Mouse (Mus musculus) spleen, postnatal 10 days (tissue): Measurements from ENCODE around the gene Dscam.

Experiments
- DNase-seq, 2 experiments: peaks; one replicate each; pipeline ENCODE4 v3.0.0; 2021 to 2022; ENCODE audit warnings: low spot score in 2 of 2

The Dscam gene

DNA sequence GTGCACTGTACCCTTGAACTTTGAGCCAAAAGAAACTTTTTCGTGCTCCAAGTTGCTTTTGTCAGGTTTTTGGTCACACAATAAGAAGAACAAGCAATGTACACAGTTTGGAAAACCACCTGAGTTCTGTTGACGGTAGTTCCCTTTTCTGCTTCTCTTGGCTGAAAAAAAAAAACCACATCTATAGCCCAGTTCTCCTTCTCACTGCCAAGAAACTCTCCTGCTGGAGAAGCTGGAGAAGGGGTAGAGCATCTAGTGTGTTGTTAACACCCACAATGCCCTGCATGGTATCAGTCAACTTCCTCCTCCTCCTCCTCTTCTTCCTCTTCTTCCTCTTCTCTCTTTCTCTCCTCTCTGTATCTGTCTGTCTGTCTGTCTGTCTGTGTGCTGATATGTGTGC, 65.3 kb downstream of the Dscam start:
- no peak for DNase-seq

GRCm38 (mm10) chr16:97103046-97103445, 67.5 kb downstream of the Dscam start:
- no peak for DNase-seq

- no peak for DNase-seq
Observed at GRCm38 (mm10) chr16:97100091-97100490, 70.5 kb downstream of the Dscam start.

GRCm38 (mm10) chr16:97098508-97098907, 72.0 kb downstream of the Dscam start:
- DNase-seq, result no peak

DNA sequence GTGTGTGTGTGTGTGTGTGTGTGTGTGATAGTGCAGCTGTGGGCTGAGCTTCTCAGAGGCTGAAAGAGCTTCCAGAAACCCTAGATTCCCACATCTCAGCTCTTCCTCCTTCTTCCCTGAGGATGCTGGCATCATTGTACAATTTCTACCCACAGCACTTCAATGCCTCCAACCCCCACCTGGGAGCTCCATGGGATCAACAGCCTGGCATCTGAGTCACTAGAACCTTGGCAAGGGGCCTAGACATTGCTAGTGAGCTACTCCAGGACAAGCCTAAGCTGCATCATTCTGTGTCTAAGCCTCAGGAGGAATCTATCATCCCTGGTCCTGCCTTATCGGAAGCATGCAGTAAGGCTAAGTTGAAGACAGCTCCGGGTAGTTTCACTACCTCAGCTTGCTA, 73.8 kb downstream of the Dscam start:
- DNase-seq, result no peak

DNA sequence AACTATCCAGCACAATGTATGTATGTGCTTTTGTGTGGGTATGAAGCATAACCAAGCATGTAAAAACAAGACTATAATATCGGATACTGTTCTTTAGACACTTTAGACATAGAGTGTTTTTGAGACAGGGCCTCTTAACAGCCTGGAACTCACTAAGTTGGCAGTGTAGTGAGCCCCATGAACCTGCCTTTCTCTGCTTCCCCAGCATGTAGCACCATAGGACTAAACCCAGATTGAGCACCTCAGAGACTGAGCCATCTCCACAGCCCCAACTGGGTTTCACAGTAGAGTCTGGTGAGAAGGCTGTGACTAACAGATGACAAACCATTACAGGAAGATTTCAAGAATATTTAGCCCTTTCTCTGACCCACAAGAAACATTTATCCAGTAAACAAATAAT, 75.1 kb downstream of the Dscam start:
- no peak for DNase-seq

DNA sequence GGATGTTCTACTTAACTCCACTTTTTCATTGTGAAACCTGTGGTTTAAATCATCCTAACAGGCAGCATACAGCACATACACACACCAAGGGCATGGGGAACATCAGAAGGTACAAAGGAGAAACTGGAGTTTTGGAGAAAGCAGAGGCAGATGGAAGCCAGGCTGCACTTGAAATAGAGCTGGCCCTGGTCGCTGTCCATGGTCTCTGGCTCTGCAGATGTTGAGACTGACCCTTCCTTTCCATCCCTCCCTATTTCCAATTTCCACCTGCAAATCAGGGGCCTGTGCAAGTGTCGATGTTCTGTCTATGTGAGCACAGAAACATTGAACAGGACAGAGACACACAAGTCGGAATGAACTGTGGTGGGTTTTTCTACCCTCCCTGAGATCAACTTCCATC, 81.2 kb downstream of the Dscam start:
- DNase-seq, result no peak

DNA sequence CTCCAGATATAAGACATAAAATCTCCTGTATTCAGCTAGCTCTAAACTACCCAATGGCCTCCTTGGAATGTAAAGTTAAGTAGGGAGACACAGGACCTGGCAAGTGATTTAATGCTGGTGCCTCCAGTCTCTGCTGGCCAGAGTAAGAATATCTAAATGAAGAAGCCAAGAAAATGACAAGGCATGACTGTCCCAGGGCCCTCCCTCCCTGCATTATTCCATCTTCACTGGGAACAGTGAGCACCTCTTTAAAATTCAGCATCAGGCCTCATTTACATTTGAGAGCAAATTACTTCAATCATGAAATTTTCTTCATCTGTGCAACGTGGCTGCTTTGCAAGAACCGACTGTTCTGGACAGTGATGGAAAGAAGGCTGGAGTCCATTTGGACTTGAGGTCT, 86.9 kb downstream of the Dscam start:
- no peak for DNase-seq

GRCm38 (mm10) chr16:97075920-97076572, 94.5 kb downstream of the Dscam start:
- DNase-seq, result no peak

GRCm38 (mm10) chr16:97075137-97075902, 95.2 kb downstream of the Dscam start:
- DNase-seq, result no peak

DNA sequence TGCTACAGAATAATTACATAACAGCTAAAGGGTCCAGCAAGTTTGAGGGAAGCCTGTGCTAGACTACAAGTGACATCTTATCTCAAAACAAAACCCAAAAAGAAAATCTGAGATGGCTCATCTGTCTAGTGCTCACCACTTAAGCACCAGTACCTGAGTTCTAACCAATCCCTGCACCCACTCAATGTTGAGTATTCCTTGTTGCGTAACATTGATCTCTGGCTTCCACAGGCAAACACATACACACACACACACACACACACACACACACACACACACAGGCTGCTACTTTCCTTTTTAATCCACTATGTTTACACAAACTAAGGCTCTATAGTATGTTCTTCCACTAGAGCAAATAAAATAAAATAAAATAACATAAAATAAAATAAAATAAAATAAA, 96.7 kb downstream of the Dscam start:
- DNase-seq, result no peak

- no peak for DNase-seq
Observed at GRCm38 (mm10) chr16:97072624-97073023, 97.9 kb downstream of the Dscam start.

DNA sequence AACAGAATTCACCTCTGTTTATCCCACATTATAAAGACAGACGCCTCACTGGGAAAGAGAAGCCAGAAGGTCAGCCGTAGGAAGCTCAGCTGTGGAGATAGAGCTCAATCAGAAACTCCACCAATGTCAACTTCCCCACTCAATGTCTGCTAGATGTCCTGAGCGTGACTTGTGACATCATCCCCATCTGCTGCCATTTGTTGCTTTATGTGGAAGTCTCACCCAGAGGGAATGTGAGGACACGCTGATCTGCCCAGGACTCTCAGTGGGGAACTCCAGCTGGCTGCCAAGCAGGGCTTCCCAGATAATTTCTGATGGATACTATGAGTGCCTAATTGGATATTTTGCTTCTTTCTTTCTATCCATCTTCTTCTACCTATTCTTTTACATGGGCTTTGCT, 103.7 kb downstream of the Dscam start:
- DNase-seq, result no peak

- DNase-seq, result no peak
Observed at GRCm38 (mm10) chr16:97062207-97062606, 108.3 kb downstream of the Dscam start.

DNA sequence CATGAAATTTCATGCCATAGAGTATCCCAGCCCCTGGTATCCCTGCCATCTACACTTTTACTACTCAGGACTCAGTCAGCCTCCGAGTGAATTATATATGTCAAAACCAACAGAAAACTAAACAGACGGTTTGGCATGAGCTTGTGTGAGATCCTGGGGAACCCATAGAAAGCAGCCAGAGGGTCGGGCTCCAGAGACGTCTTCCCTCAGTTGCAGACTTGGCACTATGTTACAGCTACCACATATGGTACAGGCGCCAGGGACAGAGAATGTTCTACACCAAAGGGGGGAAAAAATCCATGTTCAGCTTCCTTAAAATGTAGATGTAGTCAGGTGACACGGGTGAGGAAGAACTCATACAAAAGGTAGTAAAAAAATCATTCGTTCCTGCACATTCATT, 109.2 kb downstream of the Dscam start:
- DNase-seq, result no peak

- DNase-seq, result no peak
Observed at GRCm38 (mm10) chr16:97060736-97061135, 109.8 kb downstream of the Dscam start.

GRCm38 (mm10) chr16:97060276-97060675, 110.3 kb downstream of the Dscam start:
- no peak for DNase-seq

DNA sequence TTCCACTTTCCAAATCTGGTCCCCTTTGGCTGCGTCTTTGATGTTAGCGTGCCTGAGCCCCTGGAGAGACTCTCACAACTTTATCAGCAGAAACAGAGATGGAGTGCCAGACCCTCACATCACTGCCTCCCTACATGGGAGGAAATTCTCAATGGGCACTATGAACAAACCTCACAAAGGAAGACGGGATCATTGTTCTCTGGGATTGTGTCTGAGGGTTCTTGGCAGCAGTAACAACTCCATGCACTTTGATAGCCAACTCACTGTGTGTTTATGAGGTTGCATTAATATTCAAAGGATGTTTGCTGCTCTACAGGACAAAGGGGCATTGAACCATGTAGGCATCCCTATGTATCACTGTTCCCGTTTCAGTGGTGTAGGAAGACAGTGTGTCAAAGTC, 135.3 kb downstream of the Dscam start:
- DNase-seq, result no peak

DNA sequence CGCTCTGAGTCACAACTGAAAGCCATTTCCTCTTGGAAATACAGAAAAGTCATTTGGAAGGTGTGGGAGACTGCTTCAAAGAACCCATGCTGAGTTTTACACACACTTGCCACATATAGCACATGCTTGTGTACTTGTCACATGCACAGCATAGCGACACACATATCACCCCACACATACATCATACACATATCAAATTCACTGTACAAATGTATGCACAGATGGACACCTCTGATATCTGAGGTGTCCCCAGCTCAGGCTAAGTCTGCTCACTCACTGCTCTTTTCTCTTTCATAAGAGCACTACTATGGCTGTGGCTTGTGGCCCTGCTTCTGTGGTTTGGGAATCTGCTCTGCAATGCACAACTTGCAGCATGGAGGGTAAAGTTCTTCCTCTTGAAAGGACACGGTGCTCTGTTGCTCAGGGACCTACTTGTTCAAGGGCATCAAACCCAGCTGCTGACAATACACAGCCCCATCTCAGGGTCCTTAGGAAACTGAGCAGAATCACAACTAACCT, 137.0 kb downstream of the Dscam start:
- DNase-seq, result no peak

GRCm38 (mm10) chr16:97027701-97028100, 142.9 kb downstream of the Dscam start:
- no peak for DNase-seq

- DNase-seq, result no peak
Observed at GRCm38 (mm10) chr16:97026803-97027202, 143.7 kb downstream of the Dscam start.

DNA sequence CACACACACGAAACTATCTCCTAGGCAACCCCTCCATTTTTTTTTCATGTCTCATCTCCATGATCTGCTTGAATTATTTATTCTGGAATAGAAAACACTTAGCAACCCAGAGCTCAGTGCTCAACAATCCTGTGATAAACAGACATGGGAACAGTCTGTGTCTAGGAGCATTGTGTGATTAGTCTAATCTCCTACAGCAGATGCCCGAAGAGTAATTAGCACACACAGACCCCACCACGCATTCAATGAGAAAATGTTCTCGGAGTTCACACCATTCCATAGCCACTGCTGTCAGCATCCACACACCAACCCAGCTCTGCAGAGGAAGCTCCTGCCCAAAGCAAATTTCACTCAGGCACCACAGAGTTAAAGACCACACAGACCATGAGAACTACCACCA, 146.1 kb downstream of the Dscam start:
- DNase-seq, result no peak

- no peak for DNase-seq
Observed at GRCm38 (mm10) chr16:97021496-97021895, 149.1 kb downstream of the Dscam start.
